Mouse (Mus musculus) thymus, postnatal 0 days (tissue): ENCODE measurements around the gene B4galt1. TPM values are rescaled to one million over a fixed set of nuclear protein-coding genes. Genes with fewer than 3 reads are reported as not detected.
"Not testable (repeated sequence)": the region's sequence is repeated elsewhere in the genome, so short reads cannot be mapped to it uniquely, and the experiment has no call there.

Source experiments
- DNase-seq: peaks from one replicate; pipeline ENCODE4 v3.0.0-alpha.2; 2015; ENCODE audit warnings: low spot score
- polyA plus RNA-seq: library from polyadenylated mRNA; unstranded; fragments of >200 nt; fragmentation: Nextera tagmentation; extraction: Ambion mirVana; gene quantifications from 2 replicates; pipeline ENCODE4 v1.2.1, GENCODE M21; 2015

B4galt1 gene
- polyA plus RNA-seq, 1 experiment from 2014 or later: 32.0 TPM

DNA sequence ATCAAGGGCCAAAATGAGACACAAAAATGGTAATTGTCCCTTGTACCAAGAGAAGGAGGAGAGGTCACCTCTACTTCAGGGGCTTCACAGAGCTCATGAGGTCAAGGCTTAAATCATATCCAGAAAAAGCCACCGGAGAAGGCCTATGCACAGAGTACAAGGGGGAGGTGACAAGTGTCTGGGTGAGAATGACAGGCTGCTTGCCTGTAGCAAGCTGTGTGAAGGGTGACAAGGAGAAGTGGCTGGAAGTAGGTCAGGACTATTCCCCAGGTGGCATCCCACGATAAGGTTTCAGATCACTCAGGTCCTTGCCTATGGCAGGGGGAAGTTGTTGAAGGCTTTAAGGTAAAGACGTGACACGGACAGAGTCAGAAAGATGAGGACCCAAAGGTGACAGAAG is 33.8 kb downstream of the B4galt1 start:
- DNase-seq: no peak

DNA sequence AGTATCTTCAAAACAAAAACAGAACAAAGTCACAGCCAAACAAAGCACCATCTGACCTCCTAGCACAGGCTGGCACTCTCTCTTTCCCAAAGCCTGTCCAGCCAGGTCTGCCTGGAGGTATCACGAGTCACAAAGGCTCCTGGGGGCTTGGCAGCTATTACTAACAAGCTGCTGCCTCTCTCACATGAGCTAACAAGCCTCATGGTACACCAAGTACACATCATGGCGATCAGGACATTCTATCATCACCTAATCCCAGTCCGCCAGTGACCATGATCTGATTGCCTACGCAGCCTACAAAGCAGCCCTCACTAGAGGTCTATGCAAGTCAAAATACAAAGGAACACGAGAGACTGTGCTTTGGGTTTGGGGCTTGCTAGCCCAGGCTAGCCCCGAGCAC is 34.7 kb downstream of the B4galt1 start:
- DNase-seq: no peak

DNA sequence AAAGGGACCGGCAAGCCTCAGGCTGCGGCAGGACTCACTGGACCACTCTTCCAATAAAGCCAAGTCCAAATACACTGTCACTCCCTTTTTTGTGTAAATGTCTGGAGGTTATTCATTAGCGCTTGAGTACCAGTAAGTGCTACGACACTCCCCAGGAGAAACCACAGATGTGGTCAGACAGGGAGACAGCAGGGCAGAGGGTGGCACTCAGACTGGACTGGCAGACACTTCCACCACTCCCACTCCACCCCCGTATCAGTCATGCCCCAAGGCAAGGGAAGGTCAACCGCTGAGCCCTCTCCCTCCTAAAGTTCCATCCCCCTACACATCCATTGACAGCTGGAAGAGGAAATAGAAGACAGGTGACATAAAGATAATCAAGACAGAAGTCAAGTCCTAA is 35.4 kb downstream of the B4galt1 start:
- no peak for DNase-seq

DNA sequence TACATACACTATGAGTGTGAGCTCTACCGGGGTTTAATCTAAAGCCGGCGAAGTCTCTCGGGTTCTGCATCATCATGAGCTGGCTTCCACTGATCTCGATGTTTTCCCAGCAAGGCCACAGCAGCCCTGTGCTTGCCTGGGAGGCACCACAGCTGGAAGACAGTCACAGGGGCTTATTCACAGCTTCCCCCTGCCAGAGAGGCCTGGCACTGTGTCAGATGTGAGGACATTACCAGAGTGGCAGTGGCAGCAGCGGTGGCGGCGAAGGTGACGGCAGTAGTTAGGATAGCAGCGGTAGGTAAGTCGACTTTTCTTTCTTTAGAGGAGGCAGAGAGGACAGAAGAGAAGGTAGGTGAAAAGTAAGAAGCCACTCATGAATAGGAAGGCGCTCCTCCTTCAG is 35.9 kb downstream of the B4galt1 start:
- DNase-seq: no peak

DNA sequence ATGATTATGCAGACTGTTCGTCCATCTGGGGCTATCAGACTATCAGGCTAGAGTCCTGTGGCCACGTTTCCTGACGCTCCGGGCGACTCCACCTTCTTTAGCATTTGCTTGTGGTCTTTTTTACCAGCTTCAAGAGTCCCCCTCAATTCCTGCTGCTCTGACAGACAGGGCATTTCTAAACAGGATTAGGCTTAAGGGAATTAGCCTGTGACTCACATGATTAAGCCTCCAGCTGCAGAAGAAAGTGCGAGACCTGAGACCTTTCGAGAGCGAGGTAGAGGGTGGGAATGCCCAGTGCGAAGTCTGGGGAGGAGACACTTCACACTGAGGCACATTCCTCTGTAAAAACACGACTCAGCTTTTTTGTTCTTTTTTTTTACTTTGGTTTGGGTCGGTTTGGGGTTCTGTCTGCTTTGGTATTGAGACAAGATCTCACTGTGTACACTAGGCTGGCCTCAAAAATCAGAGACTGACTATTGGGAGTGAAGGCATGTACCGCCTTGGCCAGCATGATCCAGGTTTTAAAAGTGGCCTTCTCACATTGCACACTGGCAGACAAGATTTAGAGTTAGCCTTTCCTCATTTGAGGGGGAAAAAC is 37.9 kb downstream of the B4galt1 start:
- DNase-seq: no peak

DNA sequence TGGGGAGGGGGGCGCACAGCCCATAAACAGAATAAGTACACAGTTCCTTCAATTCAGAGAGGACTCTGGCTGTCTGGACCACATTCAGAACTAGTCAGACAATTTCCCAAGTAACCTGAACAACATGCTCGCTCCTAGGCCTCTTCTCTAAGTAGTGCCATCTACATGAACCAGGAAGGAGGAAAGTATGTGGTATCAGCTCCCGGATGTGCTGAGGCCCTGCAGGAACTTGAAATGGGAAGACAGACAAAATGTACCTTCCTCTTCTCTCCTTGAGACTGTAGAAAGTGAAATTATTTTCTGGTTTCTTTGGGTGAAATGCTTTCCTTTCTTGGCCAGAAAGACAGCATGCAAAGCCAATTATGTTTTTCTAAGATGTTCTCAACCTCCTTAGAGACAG is 38.7 kb downstream of the B4galt1 start:
- DNase-seq: no peak

DNA sequence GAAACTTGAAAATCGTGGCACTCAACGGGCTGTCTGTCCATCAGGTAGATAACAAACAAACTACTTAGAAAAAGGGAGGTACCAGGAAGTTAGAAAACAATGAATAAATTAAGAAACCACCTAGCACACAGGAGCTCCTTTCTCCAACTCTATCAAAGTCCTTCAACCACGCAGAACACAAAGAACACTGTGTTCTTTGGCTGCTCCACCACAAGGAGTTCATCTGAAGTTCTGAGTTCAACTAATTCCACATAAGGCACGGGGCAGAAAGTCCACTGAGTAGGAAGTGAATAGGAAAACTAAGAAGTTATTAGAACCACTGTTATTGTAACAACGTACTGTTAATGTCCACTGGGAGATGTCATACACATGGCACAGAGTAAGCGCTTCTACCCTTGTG is 39.4 kb downstream of the B4galt1 start:
- DNase-seq: no peak

DNA sequence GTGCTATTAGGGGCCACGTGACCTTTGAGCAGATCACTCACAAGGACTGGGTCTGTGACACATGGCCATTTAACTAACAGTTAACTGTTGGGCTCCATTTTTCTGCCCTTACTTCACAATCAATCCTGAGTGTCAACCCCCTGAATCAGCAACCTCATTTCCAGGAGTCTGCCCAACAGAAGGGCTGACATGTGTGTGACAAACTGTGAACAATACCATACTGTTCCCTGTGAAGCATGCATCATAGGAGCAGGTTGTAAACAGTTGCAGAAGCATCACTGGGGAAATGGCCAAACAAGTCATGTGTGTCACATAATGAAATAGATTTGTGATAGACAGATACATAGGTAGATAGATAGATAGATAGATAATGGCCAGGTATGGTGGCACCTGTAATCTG is 40.9 kb downstream of the B4galt1 start:
- no peak for DNase-seq

DNA sequence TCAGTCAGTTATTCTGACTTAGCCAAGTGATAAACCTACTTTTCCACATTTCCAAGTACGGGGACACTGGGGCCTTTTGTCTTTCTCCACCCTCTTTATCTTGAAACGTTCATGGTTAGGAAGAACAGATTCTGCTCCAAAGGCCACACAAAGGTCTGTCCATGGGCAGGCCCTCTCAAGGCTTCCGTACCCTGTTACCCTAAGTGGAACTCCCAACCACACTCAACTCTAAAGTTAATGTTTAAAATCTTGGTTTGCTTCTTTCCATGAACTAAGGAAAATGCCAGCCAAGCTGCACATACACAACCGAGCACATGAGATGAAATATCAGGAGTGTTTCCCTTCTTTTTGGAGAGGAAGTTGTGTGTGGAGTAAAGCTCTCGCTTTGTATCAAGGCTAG is 43.3 kb downstream of the B4galt1 start:
- DNase-seq: no peak

DNA sequence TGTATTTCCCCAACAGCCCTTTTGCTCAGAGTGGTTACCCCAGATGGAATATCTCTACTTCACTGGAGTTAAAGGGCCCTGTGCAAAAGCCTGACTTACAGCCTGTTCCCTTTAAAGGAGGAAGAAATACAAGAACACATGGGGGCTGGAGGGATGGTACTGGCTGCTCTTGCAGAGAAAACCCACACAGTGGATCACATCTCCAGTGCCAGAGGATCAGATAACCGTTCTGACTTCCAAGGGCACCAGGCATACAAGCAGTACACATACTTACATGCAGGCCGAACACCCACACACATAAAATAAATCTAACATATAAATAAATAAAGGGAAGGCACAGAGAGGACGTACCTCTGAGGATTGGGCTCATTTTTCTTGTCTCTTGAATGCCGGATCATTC is 46.4 kb downstream of the B4galt1 start:
- DNase-seq: no peak

DNA sequence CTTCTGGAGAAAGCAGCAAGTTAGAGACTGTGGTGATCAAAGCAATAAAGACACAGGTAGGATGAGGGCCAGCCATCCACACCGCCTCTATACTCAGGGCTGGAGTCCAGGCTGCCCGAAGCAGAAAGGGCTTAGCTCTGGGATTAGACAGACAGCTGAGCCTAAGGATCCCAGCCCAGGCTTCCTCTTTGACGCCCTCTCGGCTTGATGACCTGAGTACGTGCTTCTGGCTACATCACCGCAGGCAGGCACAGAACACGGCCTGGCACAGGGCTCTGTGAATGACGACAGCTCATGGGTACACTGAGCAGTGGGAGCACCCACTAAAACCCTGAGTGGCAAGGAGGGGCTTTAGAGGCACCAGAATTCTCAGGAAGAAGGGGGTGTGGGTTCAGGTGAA is 48.4 kb downstream of the B4galt1 start:
- DNase-seq: no peak

DNA sequence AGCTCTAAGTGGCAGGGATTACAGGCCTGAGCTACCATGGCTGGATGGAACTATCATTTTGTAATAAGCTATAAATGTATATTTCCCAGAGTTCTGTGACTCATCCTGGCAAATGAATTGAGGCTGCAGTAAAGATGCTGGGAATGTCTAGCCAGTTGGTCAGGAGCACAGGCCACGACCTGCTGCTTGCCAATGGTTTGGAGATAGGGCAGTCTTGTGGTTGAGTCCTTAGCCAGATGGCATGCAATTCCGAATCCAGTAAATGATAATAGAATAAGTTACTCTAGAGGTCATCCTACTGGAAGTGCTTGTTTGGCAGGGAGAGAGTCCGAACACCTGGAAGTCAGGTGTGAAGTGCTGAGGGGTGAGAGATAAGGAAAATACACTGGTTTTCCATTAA is 51.0 kb downstream of the B4galt1 start:
- DNase-seq: no peak

DNA sequence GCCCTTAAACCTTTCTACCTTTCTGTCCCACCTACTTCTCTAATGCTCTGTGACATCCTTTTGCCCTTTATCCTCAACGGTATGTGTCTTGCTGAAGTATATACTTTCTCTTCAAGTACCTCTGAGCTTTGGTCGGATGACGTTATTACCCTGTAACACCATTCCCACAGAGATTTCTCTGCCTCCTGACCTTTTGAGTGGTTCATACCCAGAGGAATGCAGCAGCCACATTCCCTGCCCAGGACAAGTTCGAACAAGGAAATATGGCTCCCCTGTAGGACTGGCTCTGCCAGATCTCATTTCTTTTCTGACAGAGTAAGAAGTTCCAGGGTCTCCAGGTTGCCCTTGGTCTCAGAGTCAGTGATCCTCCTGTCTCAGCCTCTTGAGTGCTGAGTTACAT is 51.9 kb downstream of the B4galt1 start:
- DNase-seq: no peak

DNA sequence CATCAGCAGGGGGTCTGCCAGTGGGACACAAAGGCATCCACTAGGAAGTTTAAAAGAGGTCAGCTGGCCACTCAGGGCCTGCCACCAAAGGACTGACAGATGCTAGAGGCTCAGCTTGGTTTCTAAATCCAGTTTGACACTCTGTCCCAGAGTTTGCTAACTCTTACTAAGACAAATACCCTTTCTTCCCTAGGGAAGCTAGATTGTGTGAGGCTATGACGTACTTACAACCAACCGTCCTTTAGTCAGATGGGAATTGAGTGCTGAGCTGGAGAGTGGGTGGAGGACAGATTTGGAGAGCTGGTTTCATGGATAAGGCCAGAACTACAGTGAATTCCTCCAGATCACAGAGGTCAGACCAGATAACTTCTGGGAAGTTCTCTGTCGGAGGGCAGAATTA is 52.9 kb downstream of the B4galt1 start:
- no peak for DNase-seq

DNA sequence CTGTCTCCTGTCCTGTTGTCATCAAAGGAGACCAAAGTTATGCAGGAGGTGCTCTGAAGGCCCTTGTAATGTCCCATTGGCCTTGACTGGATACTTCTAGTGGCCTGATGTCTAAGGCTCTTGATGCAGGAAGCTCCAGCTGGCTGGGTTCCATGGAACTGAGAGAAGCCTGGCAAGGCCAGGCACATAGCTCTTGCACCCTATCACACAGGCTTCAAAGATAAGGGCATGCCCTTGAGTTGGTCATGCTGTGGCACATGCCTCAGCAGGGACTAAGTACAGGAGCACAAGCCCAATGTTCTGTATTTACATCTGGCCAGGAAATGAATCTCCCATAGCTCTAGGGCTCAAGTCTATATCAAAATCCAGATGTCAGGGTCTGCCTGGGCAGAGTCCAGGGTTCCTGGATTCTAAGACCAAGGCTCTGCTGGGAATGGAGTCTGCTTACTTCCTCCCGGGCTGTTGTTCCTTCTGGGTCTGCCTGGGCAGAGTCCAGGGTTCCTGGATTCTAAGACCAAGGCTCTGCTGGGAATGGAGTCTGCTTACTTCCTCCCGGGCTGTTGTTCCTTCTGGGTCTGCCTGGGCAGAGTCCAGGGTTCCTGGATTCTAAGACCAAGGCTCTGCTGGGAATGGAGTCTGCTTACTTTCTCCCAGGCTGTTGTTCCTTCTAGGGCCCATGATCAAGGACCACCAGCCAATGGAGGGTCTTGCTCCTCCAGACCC is 54.8 kb downstream of the B4galt1 start:
- DNase-seq: not testable (repeated sequence)

DNA sequence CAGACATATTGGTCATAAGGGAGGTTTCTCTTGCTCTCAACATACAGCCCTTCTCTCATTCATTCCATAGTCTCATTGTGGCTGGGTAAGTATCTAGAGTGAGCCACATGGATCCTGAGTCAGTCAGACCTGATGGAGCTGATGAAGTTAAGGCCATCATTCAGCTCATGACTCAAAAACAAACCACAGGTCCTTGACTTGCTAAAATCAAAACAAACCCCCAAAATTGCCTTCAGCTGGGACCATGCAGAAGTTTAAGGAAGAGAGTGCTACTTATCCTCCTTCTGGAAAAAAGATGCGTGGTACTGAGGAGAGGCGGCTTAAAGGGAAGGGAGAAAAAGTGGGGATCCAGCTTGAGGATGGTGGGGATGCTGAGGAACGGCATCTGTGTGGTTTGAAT is 58.0 kb downstream of the B4galt1 start:
- DNase-seq: no peak

DNA sequence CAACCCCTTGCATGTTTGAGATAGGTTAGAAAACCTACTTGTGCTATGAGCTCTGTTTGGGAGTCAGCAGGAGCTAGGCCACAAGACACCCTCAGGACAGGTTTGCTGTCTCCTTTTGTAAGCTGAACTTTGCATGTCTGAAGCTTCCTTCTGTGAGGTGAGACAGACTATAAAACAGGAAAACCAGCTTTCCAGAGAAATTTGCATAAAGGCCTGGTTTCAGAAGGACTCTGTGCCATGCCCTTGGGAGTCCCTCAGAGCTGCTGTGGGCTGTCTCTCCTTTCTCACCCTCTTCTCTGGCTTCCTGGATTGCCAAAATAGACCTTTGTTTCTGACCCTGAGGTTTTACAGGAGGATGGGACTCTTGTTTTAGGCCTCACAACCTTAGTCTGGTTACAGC is 59.5 kb downstream of the B4galt1 start:
- no peak for DNase-seq

DNA sequence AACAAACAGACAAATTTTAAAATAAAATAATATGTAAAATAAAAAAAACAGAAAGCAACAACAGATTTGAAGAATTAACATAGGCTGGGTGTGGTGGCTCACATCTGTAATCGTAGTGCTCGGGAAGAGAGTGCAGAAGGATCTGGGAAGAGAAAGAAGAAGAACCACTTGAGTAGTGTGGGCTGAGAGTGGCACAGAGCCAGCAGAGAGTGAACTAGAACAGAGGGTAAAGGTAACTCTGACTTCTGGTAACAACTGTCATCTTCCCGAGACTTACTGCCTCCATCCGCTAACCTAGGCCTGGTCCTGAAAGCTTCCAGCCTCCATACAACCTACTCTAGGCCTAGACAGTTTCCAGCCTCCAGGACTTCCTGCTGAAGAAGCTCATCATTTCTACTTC is 62.6 kb downstream of the B4galt1 start:
- no peak for DNase-seq

DNA sequence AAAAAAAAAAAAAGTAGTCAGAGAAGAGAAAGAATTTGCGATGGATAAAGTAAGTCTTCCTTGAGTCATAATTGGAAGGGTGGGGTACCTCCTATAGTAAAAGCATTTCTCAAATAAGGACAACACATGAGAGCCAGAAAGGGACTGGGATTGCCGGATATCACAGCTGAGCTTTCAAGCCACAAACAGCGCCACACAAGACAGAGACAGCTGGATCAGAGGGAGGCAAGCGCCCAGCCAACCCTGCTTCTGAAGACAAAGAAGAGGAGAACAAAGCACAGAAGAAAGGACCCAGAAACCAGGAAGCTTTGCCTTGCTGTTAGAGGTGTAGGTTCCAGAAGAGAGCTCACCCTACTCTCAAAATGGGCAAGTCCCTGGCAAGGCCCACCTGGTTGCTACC is 67.2 kb downstream of the B4galt1 start:
- peak; percentile 36 for DNase-seq

DNA sequence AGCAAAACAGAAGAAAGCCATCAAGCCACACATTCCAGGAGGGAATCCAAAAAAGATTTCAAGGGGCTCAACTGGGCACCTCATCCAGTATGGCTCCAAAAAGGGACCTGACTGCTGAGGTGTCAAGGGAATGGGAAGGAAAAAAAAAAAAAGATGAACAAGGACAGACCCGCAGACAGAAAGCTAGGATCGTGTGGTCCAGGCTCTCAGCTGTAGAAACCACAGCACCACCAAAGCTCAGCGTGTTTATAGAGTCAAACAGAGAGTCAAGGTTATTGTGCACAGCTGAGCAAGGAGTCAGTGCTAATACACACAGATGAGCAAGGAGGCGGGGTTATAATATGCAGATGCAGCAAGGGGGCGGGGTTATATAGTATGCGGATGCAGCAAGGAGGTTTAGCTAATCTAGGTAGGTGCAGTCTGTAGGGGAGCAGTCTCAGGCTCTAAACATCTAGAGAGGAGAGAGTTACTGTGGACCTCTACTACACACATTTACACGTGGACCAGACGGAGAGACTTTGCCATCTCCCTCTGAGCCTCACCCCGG is 68.1 kb downstream of the B4galt1 start:
- DNase-seq: peak; percentile 50

DNA sequence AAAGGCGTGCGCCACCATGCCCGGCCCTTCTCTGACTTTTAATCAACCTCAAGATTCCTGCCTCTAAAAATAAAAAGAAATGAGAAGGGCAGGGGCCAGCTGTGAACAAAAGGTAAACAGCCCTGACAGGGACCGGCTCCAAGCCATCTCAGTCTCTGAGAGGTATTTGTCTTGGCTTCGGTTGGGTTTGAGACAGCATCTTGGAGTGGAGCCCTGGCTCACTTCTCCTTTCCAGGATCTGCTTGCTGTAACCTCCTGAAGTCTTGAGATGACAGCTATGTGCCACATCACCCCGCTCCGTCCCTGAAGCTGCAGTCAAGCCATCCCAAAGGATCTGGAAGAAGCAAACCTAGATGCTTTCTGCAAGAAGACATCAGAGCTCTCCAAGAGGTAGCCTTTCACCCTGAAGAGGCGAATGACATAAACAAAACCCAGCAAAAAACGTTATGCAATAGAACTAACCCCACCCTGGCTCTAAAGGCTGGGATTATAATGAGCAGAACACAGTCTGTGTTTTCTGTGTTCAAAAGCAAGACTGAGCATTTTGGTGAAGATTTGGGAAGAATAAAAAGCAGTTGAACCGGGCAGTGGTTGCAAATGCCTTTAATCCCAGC is 69.1 kb downstream of the B4galt1 start:
- DNase-seq: no peak

DNA sequence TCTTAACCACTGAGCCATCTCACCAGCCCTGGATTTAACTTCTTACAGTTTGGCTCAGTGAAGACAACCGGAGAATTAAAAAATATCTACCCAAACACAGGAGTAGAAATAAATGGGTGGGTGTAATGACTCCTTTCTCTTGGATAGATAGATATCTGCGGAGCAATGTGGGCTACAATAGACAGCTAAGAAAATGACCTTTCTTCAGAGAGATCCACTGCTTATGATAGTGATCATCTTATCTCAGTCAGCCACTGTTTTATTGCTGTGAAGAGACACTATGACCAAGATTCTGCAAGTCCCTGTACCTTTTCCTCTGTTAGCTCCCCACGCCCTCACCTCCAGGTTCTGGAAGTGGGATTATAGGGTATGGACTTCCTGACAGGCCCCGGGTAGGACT is 70.8 kb downstream of the B4galt1 start:
- no peak for DNase-seq
